Mouse (Mus musculus) neural tube, embryonic 13.5 days (tissue): Measurements from ENCODE around the gene Ern1. TPM values are rescaled to one million over a fixed set of nuclear protein-coding genes. Genes with fewer than 3 reads are reported as not detected.

Source experiments
- ATAC-seq: fragments of 200-750 bp; cut with Nextera tagmentation; 2 replicates; pipeline ENCODE4 v1.8.0; 2017; ENCODE audit warnings: low read depth, mild to moderate bottlenecking, moderate TSS enrichment, moderate library complexity
- H3K27ac ChIP-seq: fragments of 300-500 bp; sonication (generic); replicated peaks from 2 replicates; pipeline ENCODE4 v1.5.1; 2015; ENCODE audit warnings: moderate library complexity, mild to moderate bottlenecking, inconsistent platforms
- H3K27me3 ChIP-seq: fragments of 300-500 bp; sonication (generic); 2 replicates; pipeline ENCODE4 v1.6.1; 2015; ENCODE audit warnings: mild to moderate bottlenecking, inconsistent platforms
- H3K36me3 ChIP-seq: fragments of 300-500 bp; sonication (generic); 2 replicates; pipeline ENCODE4 v1.6.1; 2015; ENCODE audit warnings: mild to moderate bottlenecking, inconsistent platforms
- H3K4me1 ChIP-seq: fragments of 300-500 bp; sonication (generic); replicated peaks from 2 replicates; pipeline ENCODE4 v1.6.1; 2015; ENCODE audit warnings: inconsistent platforms
- H3K4me2 ChIP-seq: fragments of 300-500 bp; sonication (generic); 2 replicates; pipeline ENCODE4 v1.6.1; 2015; ENCODE audit warnings: inconsistent platforms, mild to moderate bottlenecking, moderate library complexity
- H3K4me3 ChIP-seq: fragments of 300-500 bp; sonication (generic); 2 replicates; pipeline ENCODE4 v1.5.1; 2015; ENCODE audit warnings: mild to moderate bottlenecking, inconsistent platforms
- H3K9ac ChIP-seq: fragments of 300-500 bp; sonication (generic); 2 replicates; pipeline ENCODE4 v1.6.1; 2015; ENCODE audit warnings: moderate library complexity, mild to moderate bottlenecking, inconsistent platforms
- H3K9me3 ChIP-seq: fragments of 300-500 bp; sonication (generic); 2 replicates; pipeline ENCODE4 v1.6.1; 2016; ENCODE audit warnings: inconsistent platforms
- WGBS: fragments of 180-500 bp; shearing (Covaris S2); methylation state at CpG from one replicate; pipeline ENCODE4 v1.1.7; 2015; 5-methylcytosine and 5-hydroxymethylcytosine counted together
- polyA plus RNA-seq: library from polyadenylated mRNA; unstranded; fragments of >200 nt; fragmentation: Nextera tagmentation; extraction: Ambion mirVana; gene quantifications from 2 replicates; pipeline ENCODE4 v1.2.1, GENCODE M21; 2015

The Ern1 gene
- polyA plus RNA-seq, 1 experiment from 2014 or later = 5.7 TPM

- Histone ChIP-seq H3K9me3 (no peaks in the 10 kb centered on the region), H3K27me3 (no peaks in the 10 kb centered on the region), H3K36me3 (no peaks in the 10 kb centered on the region), H3K9ac (no peak overlapping the region), H3K4me3 (no peak overlapping the region), H3K27ac (no peak overlapping the region), H3K4me1 (no peaks in the 10 kb centered on the region), H3K4me2 (no peak overlapping the region)
- 92% methylated on average over 2 of the region's 2 CpGs for WGBS
- ATAC-seq = no peak
Observed at GRCm38 (mm10) chr11:106440318-106440717, 47.3 kb downstream of the Ern1 start.

- Histone ChIP-seq H3K4me2 (no peak overlapping the region), H3K9ac (no peak overlapping the region), H3K27me3 (no peaks in the 10 kb centered on the region), H3K27ac (no peak overlapping the region), H3K36me3 (0 out of 2 replicates have a peak, but pooled peaks cover 1% of the 10 kb centered on the region), H3K4me3 (no peak overlapping the region), H3K4me1 (no peaks in the 10 kb centered on the region), H3K9me3 (no peaks in the 10 kb centered on the region)
- no peak for ATAC-seq
- 87% methylated on average over 3 of the region's 3 CpGs for WGBS
Observed at GRCm38 (mm10) chr11:106439355-106439754, 48.3 kb downstream of the Ern1 start.

- ATAC-seq = no peak
- Histone ChIP-seq H3K27me3 (no peaks in the 10 kb centered on the region), H3K27ac (no peak overlapping the region), H3K9me3 (no peaks in the 10 kb centered on the region), H3K4me2 (no peak overlapping the region), H3K4me1 (no peaks in the 10 kb centered on the region), H3K9ac (no peak overlapping the region), H3K36me3 (0 out of 2 replicates have a peak, but pooled peaks cover 4% of the 10 kb centered on the region), H3K4me3 (no peak overlapping the region)
- 53% methylated on average over 4 of the region's 4 CpGs for WGBS
Observed at GRCm38 (mm10) chr11:106438524-106439177, 49.0 kb downstream of the Ern1 start.

GRCm38 (mm10) chr11:106437543-106437942, 50.1 kb downstream of the Ern1 start:
- Histone ChIP-seq H3K9me3 (no peaks in the 10 kb centered on the region), H3K27me3 (no peaks in the 10 kb centered on the region), H3K4me2 (no peak overlapping the region), H3K4me3 (no peak overlapping the region), H3K27ac (no peak overlapping the region), H3K36me3 (peaks cover 4% of the 10 kb centered on the region; the same call in 1 of the 2 replicates), H3K4me1 (no peaks in the 10 kb centered on the region), H3K9ac (no peak overlapping the region)
- ATAC-seq = no peak
- 92% methylated on average over 2 of the region's 2 CpGs for WGBS

GRCm38 (mm10) chr11:106437039-106437438, 50.6 kb downstream of the Ern1 start:
- 91% methylated on average over 5 of the region's 5 CpGs for WGBS
- H3K4me1 ChIP-seq = no peaks in the 10 kb centered on the region
- ATAC-seq = no peak
- peaks cover 9% of the 10 kb centered on the region; the same call in 1 of the 2 replicates for H3K36me3 ChIP-seq
- no peaks in the 10 kb centered on the region for H3K27me3 ChIP-seq
- no peak overlapping the region for H3K4me3 ChIP-seq
- no peaks in the 10 kb centered on the region for H3K9me3 ChIP-seq
- no peak overlapping the region for H3K27ac ChIP-seq
- no peak overlapping the region for H3K9ac ChIP-seq
- no peak overlapping the region for H3K4me2 ChIP-seq

- WGBS = 97% methylated on average over 5 of the region's 5 CpGs
Observed at GRCm38 (mm10) chr11:106430392-106430791, 57.3 kb downstream of the Ern1 start.

GRCm38 (mm10) chr11:106429689-106430088, 58.0 kb downstream of the Ern1 start:
- 85% methylated on average over 4 of the region's 4 CpGs for WGBS
- H3K9me3 ChIP-seq = no peaks in the 10 kb centered on the region
- H3K9ac ChIP-seq = no peak overlapping the region
- no peak overlapping the region for H3K4me2 ChIP-seq
- H3K4me3 ChIP-seq = no peak overlapping the region
- peaks cover 34% of the 10 kb centered on the region; the same call in 1 of the 2 replicates for H3K36me3 ChIP-seq
- no peaks in the 10 kb centered on the region for H3K27me3 ChIP-seq
- no peak for ATAC-seq
- no peaks in the 10 kb centered on the region for H3K4me1 ChIP-seq
- H3K27ac ChIP-seq = no peak overlapping the region

More at GRCm38 (mm10) chr11:106430392-106430791, 57.3 kb downstream of the Ern1 start:
- Histone ChIP-seq H3K9me3 (no peaks in the 10 kb centered on the region), H3K4me3 (no peak overlapping the region), H3K36me3 (peaks cover 30% of the 10 kb centered on the region; the same call in 1 of the 2 replicates), H3K4me1 (no peaks in the 10 kb centered on the region), H3K27me3 (no peaks in the 10 kb centered on the region), H3K4me2 (no peak overlapping the region), H3K27ac (no peak overlapping the region), H3K9ac (no peak overlapping the region)
- no peak for ATAC-seq

- Histone ChIP-seq H3K27me3 (no peaks in the 10 kb centered on the region), H3K4me2 (no peak overlapping the region), H3K4me1 (no peaks in the 10 kb centered on the region), H3K27ac (no peak overlapping the region), H3K9ac (no peak overlapping the region), H3K4me3 (no peak overlapping the region), H3K36me3 (peaks cover 34% of the 10 kb centered on the region; the same call in 1 of the 2 replicates), H3K9me3 (no peaks in the 10 kb centered on the region)
- ATAC-seq = no peak
- WGBS = 94% methylated on average over 2 of the region's 2 CpGs
Observed at GRCm38 (mm10) chr11:106428556-106428955, 59.1 kb downstream of the Ern1 start.

GRCm38 (mm10) chr11:106428106-106428505, 59.5 kb downstream of the Ern1 start:
- Histone ChIP-seq H3K4me3 (no peak overlapping the region), H3K27ac (no peak overlapping the region), H3K9me3 (no peaks in the 10 kb centered on the region), H3K36me3 (peaks cover 36% of the 10 kb centered on the region), H3K9ac (no peak overlapping the region), H3K27me3 (no peaks in the 10 kb centered on the region), H3K4me2 (no peak overlapping the region), H3K4me1 (no peaks in the 10 kb centered on the region)
- WGBS = 90% methylated on average over 4 of the region's 4 CpGs
- no peak for ATAC-seq

- H3K4me1 ChIP-seq = no peaks in the 10 kb centered on the region
- ATAC-seq = no peak
- no peak overlapping the region for H3K9ac ChIP-seq
- 92% methylated on average over 4 of the region's 4 CpGs for WGBS
- H3K27ac ChIP-seq = no peak overlapping the region
- no peak overlapping the region for H3K4me3 ChIP-seq
- no peaks in the 10 kb centered on the region for H3K27me3 ChIP-seq
- H3K36me3 ChIP-seq = peaks cover 30% of the 10 kb centered on the region
- no peak overlapping the region for H3K4me2 ChIP-seq
- H3K9me3 ChIP-seq = no peaks in the 10 kb centered on the region
Observed at GRCm38 (mm10) chr11:106426447-106426846, 61.2 kb downstream of the Ern1 start.

- Histone ChIP-seq H3K36me3 (peaks cover 28% of the 10 kb centered on the region), H3K4me2 (no peak overlapping the region), H3K9ac (no peak overlapping the region), H3K27ac (no peak overlapping the region), H3K27me3 (no peaks in the 10 kb centered on the region), H3K4me1 (no peaks in the 10 kb centered on the region), H3K9me3 (no peaks in the 10 kb centered on the region), H3K4me3 (no peak overlapping the region)
- 90% methylated on average over 5 of the region's 5 CpGs for WGBS
- no peak for ATAC-seq
Observed at GRCm38 (mm10) chr11:106425201-106425600, 62.5 kb downstream of the Ern1 start.

- H3K9me3 ChIP-seq = no peaks in the 10 kb centered on the region
- H3K27me3 ChIP-seq = no peaks in the 10 kb centered on the region
- H3K4me2 ChIP-seq = no peak overlapping the region
- H3K4me1 ChIP-seq = no peaks in the 10 kb centered on the region
- peaks cover 13% of the 10 kb centered on the region for H3K36me3 ChIP-seq
- 79% methylated on average over 9 of the region's 9 CpGs for WGBS
- ATAC-seq = no peak
- no peak overlapping the region for H3K9ac ChIP-seq
- 0 out of 2 replicates have a peak overlapping the region, but pooled peaks have one; percentile 23 for H3K27ac ChIP-seq
- no peak overlapping the region for H3K4me3 ChIP-seq
Observed at GRCm38 (mm10) chr11:106419262-106420102, 68.2 kb downstream of the Ern1 start.
